Mouse (Mus musculus): ENCODE data around the gene Mrgpra2b.
"Not testable (repeated sequence)": the region's sequence is repeated elsewhere in the genome, so short reads cannot be mapped to it uniquely, and the experiment has no call there.

Gene Mrgpra2b

DNA sequence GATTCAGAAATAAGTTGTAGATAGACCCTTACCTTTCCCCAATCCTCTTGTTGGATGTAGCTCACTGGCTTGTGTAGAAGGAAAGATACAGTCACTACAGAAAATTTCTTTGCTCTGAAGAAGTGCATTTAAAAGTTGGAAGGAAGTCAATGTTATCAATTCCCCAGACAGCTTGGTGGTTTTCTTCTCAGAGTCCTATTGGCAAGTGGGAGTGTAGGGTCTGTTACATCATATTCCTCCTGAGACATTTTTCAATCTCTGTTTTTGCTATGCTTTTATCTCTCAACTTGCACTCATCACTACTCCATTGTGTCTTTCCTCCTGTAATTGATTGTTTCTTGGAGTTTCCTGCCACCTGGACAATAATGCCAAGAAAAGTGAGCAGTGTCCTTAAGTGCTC, at the start of gene Mrgpra2b:
Gene Mrgpra2b (minus strand): TSS at position 101 of the 400 bp plus-strand sequence.
- in situ Hi-C loops (cut with MboI, MseI), result no loop called here

DNA sequence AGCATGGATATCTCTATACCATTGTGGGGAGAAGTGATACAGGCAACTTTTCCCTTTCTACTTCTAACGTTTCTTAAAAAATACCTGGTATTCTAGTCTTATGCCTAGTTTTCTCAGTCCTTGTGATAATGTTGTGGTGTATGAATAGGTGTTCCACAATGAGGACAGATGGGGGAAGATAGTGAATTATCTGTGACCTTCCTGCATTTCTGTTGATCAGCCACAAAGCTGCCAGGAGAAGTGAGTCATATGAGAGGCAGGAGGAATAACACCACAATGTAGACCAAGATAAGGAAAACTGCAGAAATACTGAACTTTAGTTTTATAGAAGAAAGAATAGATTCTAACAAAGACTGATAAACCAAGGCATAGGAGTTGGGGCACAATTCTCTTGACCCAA, 12.3 kb downstream of the Mrgpra2b start:
- in situ Hi-C loops (cut with MboI, MseI), result no loop called here

DNA sequence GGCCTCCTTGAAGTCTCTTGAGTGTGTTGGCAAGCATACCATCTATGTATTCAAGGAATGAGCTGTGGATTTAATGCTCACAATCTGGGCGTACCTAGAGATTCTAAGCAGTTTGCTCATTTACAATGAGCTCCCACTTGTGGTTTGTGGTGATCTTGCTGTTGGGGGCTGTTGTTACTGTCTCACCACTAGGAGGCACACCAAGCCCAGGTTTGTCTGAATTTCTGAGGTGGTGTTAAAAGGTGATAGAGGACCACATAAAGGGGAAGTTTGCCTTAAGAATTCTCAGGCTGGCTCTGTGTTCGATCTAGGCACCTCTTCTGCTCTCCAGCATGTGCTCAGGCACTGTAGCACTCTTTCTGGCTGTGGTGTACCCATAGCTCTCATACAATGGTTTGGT, 13.6 kb downstream of the Mrgpra2b start:
- in situ Hi-C loops (cut with MboI, MseI), result no loop called here

DNA sequence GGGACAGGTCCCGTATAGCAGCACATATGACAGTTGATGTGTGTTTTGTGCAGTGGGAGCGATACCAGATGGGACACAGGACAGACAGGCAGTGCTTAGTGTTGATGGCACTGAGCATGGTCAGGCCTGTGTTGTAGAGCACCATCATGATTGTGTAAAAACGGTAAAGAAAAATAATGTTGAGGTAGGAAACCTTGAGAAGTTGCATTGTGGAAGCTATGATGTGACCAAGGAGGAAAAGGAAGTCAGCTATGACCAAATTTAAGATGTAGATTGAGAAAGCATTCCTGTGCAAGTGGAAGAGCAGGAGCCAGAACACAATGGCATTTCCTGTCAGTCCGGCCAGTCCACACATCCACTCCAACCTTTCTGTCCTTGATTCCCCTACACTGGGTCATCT, 25.7 kb downstream of the Mrgpra2b start:
- in situ Hi-C loops (cut with MboI, MseI), result no loop called here

DNA sequence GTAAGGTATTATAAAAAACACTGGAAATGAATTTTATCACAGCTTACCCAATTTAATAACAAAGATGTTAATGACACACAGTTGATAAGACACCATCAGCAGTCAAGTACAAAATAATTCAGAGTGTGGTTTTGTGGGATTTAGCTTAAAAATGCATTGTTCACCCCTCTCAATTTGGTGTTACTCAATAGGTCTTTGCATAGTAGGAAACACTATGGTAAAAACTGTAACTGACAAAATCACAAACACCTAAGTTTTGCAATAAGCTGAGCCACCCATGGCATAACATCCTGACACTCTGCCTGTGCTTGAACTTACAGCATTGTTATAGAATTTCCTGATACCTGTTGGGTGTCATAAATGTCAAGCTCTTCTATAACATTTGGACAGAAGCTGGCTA, 37.4 kb downstream of the Mrgpra2b start:
- in situ Hi-C loops (cut with MboI, MseI), result loop anchor here (5.0 kb wide), 1 partner anchor 39 kb away; the partner anchor contains the start of gene Mrgpra2a

DNA sequence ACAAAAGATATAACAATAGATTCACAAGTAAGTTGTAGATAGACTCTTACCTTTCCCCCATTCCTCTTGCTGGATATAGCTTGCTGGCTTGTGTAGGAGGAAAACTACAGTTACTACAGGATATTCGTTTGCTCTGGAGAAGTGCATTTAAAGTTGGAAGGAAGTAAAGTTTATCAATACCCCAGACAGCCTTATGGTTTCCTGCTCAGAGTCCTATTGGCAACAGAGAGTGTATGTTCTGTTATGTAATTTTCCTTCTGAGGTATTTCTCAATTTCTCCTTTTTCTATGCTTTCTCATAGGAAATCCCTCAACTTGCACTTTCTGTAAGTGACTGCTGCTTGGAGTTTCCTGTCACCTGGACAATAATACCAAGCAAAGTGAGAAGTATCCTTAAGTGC, 39.2 kb downstream of the Mrgpra2b start:
- in situ Hi-C loops (cut with MboI, MseI), result not testable (repeated sequence)

DNA sequence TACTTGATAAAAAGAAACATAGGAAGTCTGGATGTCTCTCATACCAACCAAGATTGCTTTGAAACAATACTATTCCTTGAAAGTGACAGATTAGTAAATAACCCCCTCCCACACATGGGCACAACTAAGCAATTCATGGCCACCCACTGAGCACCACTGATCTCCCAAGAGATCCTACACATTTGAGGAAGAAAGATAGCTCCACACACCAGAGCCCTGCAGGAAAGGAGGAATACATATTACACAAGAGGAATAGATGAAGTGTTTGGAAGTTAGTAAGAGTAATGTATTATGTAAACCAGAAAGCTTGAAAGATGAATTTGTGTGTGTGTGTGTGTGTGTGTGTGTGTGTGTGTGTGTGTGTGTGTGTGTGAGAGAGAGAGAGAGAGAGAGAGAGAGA, 45.5 kb downstream of the Mrgpra2b start:
- in situ Hi-C loops (cut with MboI, MseI), result not testable (repeated sequence)

DNA sequence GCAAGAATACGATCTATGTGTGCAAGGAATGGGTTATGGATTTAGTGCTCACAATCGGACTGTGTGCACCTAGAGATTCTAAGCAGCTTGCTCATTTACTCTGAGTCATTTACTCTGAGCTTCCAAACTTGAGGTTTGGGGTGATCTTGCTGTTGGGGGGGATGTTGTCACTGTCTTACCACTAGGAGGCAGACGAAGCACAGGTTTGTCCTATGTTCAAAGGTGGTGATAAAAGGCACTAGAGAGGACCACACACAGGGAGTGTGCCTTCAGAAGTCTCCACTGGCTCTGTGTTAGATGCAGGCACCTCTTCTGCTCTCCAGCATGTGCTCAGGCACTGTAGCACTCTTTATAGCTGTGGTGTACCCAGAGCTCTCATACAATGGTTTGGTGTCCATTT, 54.8 kb downstream of the Mrgpra2b start:
- in situ Hi-C loops (cut with MboI, MseI), result not testable (repeated sequence)

DNA sequence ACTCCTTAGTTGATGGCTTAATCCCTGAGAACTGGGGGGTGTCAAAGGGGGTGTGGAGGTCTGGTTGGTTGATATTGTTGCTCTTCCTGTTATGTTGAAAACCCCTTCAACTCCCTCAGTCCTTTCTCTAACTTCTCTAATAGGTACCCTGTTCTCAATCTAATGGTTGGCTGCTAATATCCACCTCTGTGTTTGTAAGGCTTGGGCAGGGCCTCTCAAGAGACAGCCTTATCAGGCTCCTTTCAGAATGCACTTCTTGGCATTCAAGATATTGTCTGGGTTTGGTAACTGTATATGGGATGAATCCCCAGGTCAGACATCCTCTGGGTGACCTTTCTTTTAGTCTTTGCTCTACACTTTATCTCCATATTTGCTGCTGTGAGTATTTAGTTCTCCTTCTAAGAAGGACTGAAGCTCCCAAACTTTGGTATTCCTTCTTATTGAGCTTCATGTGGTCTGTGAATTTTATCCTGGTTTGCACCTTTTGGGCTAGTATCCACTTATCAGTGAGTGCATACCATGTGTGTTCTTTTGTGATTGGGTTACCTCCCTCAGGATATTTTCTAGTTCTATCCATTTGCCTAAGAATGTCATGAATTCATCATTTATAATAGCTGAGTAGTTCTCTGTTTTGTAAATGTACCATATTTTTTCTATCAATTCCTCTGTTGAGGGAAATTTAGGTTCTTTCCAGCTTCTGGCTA, 63.2 kb downstream of the Mrgpra2b start:
- in situ Hi-C loops (cut with MboI, MseI), result not testable (repeated sequence)

DNA sequence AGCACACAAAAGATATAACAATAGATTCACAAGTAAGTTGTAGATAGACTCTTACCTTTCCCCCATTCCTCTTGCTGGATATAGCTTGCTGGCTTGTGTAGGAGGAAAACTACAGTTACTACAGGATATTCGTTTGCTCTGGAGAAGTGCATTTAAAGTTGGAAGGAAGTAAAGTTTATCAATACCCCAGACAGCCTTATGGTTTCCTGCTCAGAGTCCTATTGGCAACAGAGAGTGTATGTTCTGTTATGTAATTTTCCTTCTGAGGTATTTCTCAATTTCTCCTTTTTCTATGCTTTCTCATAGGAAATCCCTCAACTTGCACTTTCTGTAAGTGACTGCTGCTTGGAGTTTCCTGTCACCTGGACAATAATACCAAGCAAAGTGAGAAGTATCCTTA, 76.6 kb downstream of the Mrgpra2b start, which contains the start of gene Mrgpra2a:
Gene Mrgpra2a (minus strand): TSS at position 125 of the 400 bp plus-strand sequence.
- in situ Hi-C loops (cut with MboI, MseI), result loop anchor here (5.0 kb wide), 1 partner anchor 40 kb away; no protein-coding TSS in a partner anchor

DNA sequence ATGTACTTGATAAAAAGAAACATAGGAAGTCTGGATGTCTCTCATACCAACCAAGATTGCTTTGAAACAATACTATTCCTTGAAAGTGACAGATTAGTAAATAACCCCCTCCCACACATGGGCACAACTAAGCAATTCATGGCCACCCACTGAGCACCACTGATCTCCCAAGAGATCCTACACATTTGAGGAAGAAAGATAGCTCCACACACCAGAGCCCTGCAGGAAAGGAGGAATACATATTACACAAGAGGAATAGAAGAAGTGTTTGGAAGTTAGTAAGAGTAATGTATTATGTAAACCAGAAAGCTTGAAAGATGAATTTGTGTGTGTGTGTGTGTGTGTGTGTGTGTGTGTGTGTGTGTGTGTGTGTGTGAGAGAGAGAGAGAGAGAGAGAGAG, 82.9 kb downstream of the Mrgpra2b start:
- in situ Hi-C loops (cut with MboI, MseI), result not testable (repeated sequence)

DNA sequence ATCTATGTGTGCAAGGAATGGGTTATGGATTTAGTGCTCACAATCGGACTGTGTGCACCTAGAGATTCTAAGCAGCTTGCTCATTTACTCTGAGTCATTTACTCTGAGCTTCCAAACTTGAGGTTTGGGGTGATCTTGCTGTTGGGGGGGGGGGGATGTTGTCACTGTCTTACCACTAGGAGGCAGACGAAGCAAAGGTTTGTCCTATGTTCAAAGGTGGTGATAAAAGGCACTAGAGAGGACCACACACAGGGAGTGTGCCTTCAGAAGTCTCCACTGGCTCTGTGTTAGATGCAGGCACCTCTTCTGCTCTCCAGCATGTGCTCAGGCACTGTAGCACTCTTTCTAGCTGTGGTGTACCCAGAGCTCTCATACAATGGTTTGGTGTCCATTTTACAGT, 92.2 kb downstream of the Mrgpra2b start:
- in situ Hi-C loops (cut with MboI, MseI), result loop anchor here (5.0 kb wide), 1 partner anchor 41 kb away; no protein-coding TSS in a partner anchor

DNA sequence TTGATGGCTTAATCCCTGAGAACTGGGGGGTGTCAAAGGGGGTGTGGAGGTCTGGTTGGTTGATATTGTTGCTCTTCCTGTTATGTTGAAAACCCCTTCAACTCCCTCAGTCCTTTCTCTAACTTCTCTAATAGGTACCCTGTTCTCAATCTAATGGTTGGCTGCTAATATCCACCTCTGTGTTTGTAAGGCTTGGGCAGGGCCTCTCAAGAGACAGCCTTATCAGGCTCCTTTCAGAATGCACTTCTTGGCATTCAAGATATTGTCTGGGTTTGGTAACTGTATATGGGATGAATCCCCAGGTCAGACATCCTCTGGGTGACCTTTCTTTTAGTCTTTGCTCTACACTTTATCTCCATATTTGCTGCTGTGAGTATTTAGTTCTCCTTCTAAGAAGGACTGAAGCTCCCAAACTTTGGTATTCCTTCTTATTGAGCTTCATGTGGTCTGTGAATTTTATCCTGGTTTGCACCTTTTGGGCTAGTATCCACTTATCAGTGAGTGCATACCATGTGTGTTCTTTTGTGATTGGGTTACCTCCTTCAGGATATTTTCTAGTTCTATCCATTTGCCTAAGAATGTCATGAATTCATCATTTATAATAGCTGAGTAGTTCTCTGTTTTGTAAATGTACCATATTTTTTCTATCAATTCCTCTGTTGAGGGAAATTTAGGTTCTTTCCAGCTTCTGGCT, 100.7 kb downstream of the Mrgpra2b start:
- in situ Hi-C loops (cut with MboI, MseI), result not testable (repeated sequence)

All from regulatory T cell (primary cell).